Mouse (Mus musculus) brain, adult 10 weeks (tissue): ENCODE measurements around the gene Olfr1299. TPM values are rescaled to one million over a fixed set of nuclear protein-coding genes. Genes with fewer than 3 reads are reported as not detected.

Experiments used
- polyA plus RNA-seq: library from polyadenylated mRNA; stranded (reverse); fragments of 350-450 nt; fragmentation: Illumina TruSeq; extraction: RNeasy Lipid Tissue Mini Kit (QIAGEN cat#74804); gene quantifications from one replicate; pipeline ENCODE4 v1.2.3, GENCODE M21; 2015; ENCODE audit warnings: low read depth, low replicate concordance

Olfr1299 gene
- polyA plus RNA-seq: not detected

GRCm38 (mm10) chr2:111661119-111661518, at the start of gene Olfr1299:
TSS of gene Olfr1299 (plus strand) at chr2:111661419.

GRCm38 (mm10) chr2:111626397-111626796, 34.8 kb upstream of the Olfr1299 start, which contains the start of gene Olfr1297:
TSS of gene Olfr1297 (minus strand) at chr2:111626497.

GRCm38 (mm10) chr2:111649101-111649500, 12.1 kb upstream of the Olfr1299 start, which contains the start of gene Olfr1298:
TSS of gene Olfr1298 (minus strand) at chr2:111649201.

Other genes starting within 250 kb of the Olfr1299 start
- gene Olfr1286, start 238.3 kb upstream of the Olfr1299 start, polyA plus RNA-seq: not detected
- not detected for gene Olfr1287, start 212.3 kb upstream of the Olfr1299 start, polyA plus RNA-seq
- gene Olfr1288, start 187.3 kb upstream of the Olfr1299 start, polyA plus RNA-seq: not detected
- gene Olfr1289, start 180.6 kb upstream of the Olfr1299 start, polyA plus RNA-seq: not detected
- gene Olfr1290, start 167.6 kb upstream of the Olfr1299 start, polyA plus RNA-seq: not detected
- gene Olfr1291-ps1, start 164.2 kb upstream of the Olfr1299 start, polyA plus RNA-seq: not detected
- not detected for gene Olfr1293-ps, start 136.2 kb upstream of the Olfr1299 start, polyA plus RNA-seq
- gene Olfr1294, start 121.1 kb upstream of the Olfr1299 start, polyA plus RNA-seq: not detected
- not detected for gene Olfr1295, start 91.7 kb upstream of the Olfr1299 start, polyA plus RNA-seq
- gene Olfr1297, start 34.9 kb upstream of the Olfr1299 start, polyA plus RNA-seq: not detected
- gene Olfr1298, start 12.2 kb upstream of the Olfr1299 start, polyA plus RNA-seq: not detected
- not detected for gene Olfr1301, start 89.6 kb downstream of the Olfr1299 start, polyA plus RNA-seq
- gene Olfr1302, start 116.0 kb downstream of the Olfr1299 start, polyA plus RNA-seq: not detected
- not detected for gene Olfr1303, start 158.9 kb downstream of the Olfr1299 start, polyA plus RNA-seq
- gene Olfr1305, start 215.7 kb downstream of the Olfr1299 start, polyA plus RNA-seq: not detected